Mouse (Mus musculus) stomach, postnatal 0 days (tissue): Measurements from ENCODE around the gene Cirbp. TPM values are rescaled to one million over a fixed set of nuclear protein-coding genes. Genes with fewer than 3 reads are reported as not detected.

Source experiments
- ATAC-seq: fragments of 200-750 bp; cut with Nextera tagmentation; 2 replicates; pipeline ENCODE4 v1.8.0; 2017; ENCODE audit not compliant: low FRiP score, low TSS enrichment
- DNase-seq: peaks from one replicate; pipeline ENCODE4 v3.0.0-alpha.2; 2016; ENCODE audit warnings: low spot score
- H3K27ac ChIP-seq: fragments of 300-500 bp; sonication (generic); replicated peaks from 2 replicates; pipeline ENCODE4 v1.5.1; 2014; ENCODE audit warnings: mild to moderate bottlenecking, control low read depth
- H3K27me3 ChIP-seq: fragments of 300-500 bp; sonication (generic); 2 replicates; pipeline ENCODE4 v1.6.1; 2014; ENCODE audit warnings: low read length; ENCODE audit not compliant: control insufficient read depth, insufficient read depth
- H3K36me3 ChIP-seq: fragments of 300-500 bp; sonication (generic); 2 replicates; pipeline ENCODE4 v1.6.1; 2014; ENCODE audit warnings: low read length, mixed read lengths; ENCODE audit not compliant: control insufficient read depth, insufficient read depth
- H3K4me1 ChIP-seq: fragments of 300-500 bp; sonication (generic); replicated peaks from 2 replicates; pipeline ENCODE4 v1.6.1; 2014; ENCODE audit warnings: antibody characterized with exemption; ENCODE audit not compliant: control insufficient read depth, insufficient read depth
- H3K4me2 ChIP-seq: fragments of 300-500 bp; sonication (generic); replicated peaks from 2 replicates; pipeline ENCODE4 v1.6.1; 2014; ENCODE audit warnings: low read depth, mild to moderate bottlenecking, control low read depth, moderate library complexity
- H3K4me3 ChIP-seq: fragments of 300-500 bp; sonication (generic); 2 replicates; pipeline ENCODE4 v1.5.1; 2014; ENCODE audit warnings: low read depth, low read length, control low read depth
- H3K9ac ChIP-seq: fragments of 300-500 bp; sonication (generic); 2 replicates; pipeline ENCODE4 v1.6.1; 2014; ENCODE audit warnings: mild to moderate bottlenecking, low read length, control low read depth, mixed read lengths
- H3K9me3 ChIP-seq: fragments of 300-500 bp; sonication (generic); 2 replicates; pipeline ENCODE4 v1.6.1; 2016; ENCODE audit warnings: low read length; ENCODE audit not compliant: control insufficient read depth
- CTCF ChIP-seq: IDR thresholded peaks from 2 replicates; pipeline ENCODE4 v1.5.1; 2016; ENCODE audit warnings: antibody characterized with exemption, low read depth, mild to moderate bottlenecking, moderate library complexity
- EP300 ChIP-seq: optimal IDR thresholded peaks from 2 replicates; pipeline ENCODE3; 2016; ENCODE audit warnings: antibody characterized with exemption
- WGBS: fragments of 180-500 bp; shearing (Covaris S2); extraction: QIAGEN DNeasy Blood & Tissue Kit; methylation state at CpG from one replicate; pipeline ENCODE4 v1.1.7; 2014; 5-methylcytosine and 5-hydroxymethylcytosine counted together
- polyA plus RNA-seq: library from polyadenylated mRNA; unstranded; fragments of >200 nt; fragmentation: Nextera tagmentation; extraction: Ambion mirVana; gene quantifications from 2 replicates; pipeline ENCODE4 v1.2.1, GENCODE M21; 2015

Cirbp gene
- polyA plus RNA-seq, 1 experiment from 2014 or later = 237 TPM

- Histone ChIP-seq H3K27me3 (no peaks in the 10 kb centered on the region), H3K4me2 (no peak overlapping the region), H3K4me1 (peaks cover 10% of the 10 kb centered on the region; the same call in 1 of the 2 replicates), H3K9me3 (no peaks in the 10 kb centered on the region), H3K36me3 (0 out of 2 replicates have a peak, but pooled peaks cover 3% of the 10 kb centered on the region), H3K9ac (no peak overlapping the region), H3K27ac (no peak overlapping the region), H3K4me3 (no peak overlapping the region)
- no peak for DNase-seq
- WGBS = 58% methylated on average over 2 of the region's 2 CpGs
- TF ChIP-seq EP300 = no peak
- no peak for TF ChIP-seq CTCF
- no peak for ATAC-seq
Observed at GRCm38 (mm10) chr10:80120146-80120545, 45.6 kb upstream of the Cirbp start.

- TF ChIP-seq EP300 (no peak), CTCF (no peak)
- Histone ChIP-seq H3K9me3 (no peaks in the 10 kb centered on the region), H3K9ac (no peak overlapping the region), H3K27ac (no peak overlapping the region), H3K36me3 (peaks cover 11% of the 10 kb centered on the region; the same call in 1 of the 2 replicates), H3K4me1 (peaks cover 10% of the 10 kb centered on the region; the same call in 1 of the 2 replicates), H3K4me2 (no peak overlapping the region), H3K27me3 (no peaks in the 10 kb centered on the region), H3K4me3 (no peak overlapping the region)
- 72% methylated on average over 2 of the region's 2 CpGs for WGBS
- no peak for DNase-seq
- no peak for ATAC-seq
Observed at GRCm38 (mm10) chr10:80121639-80122038, 44.1 kb upstream of the Cirbp start.

- Histone ChIP-seq H3K36me3 (peaks cover 31% of the 10 kb centered on the region), H3K27me3 (no peaks in the 10 kb centered on the region), H3K9ac (no peak overlapping the region; the same call in 1 of the 2 replicates), H3K27ac (no peak overlapping the region), H3K4me2 (no peak overlapping the region), H3K9me3 (no peaks in the 10 kb centered on the region), H3K4me3 (no peak overlapping the region), H3K4me1 (no peaks in the 10 kb centered on the region)
- 82% methylated on average over 9 of the region's 9 CpGs for WGBS
- no peak for TF ChIP-seq CTCF
- no peak for TF ChIP-seq EP300
- ATAC-seq (no peak), DNase-seq (no peak)
Observed at GRCm38 (mm10) chr10:80123932-80124562, 41.7 kb upstream of the Cirbp start.

- no peaks in the 10 kb centered on the region for H3K27me3 ChIP-seq
- H3K4me2 ChIP-seq = no peak overlapping the region
- DNase-seq = no peak
- WGBS = 91% methylated on average over 8 of the region's 8 CpGs
- peaks cover 53% of the 10 kb centered on the region for H3K36me3 ChIP-seq
- no peak overlapping the region for H3K27ac ChIP-seq
- H3K4me3 ChIP-seq = no peak overlapping the region
- H3K9ac ChIP-seq = no peak overlapping the region
- no peaks in the 10 kb centered on the region for H3K9me3 ChIP-seq
- ATAC-seq = no peak
- TF ChIP-seq CTCF = no peak
- TF ChIP-seq EP300 = no peak
- H3K4me1 ChIP-seq = no peaks in the 10 kb centered on the region
Observed at GRCm38 (mm10) chr10:80127920-80128319, 37.9 kb upstream of the Cirbp start.

- 85% methylated on average over 9 of the region's 9 CpGs for WGBS
- ATAC-seq (no peak), DNase-seq (peak; percentile 24)
- Histone ChIP-seq H3K9me3 (no peaks in the 10 kb centered on the region), H3K27ac (no peak overlapping the region), H3K4me1 (no peaks in the 10 kb centered on the region), H3K4me2 (no peak overlapping the region), H3K4me3 (no peak overlapping the region), H3K36me3 (peaks cover 53% of the 10 kb centered on the region), H3K9ac (no peak overlapping the region), H3K27me3 (no peaks in the 10 kb centered on the region)
- TF ChIP-seq CTCF (no peak), EP300 (no peak)
Observed at GRCm38 (mm10) chr10:80129846-80130245, 35.9 kb upstream of the Cirbp start.

GRCm38 (mm10) chr10:80130403-80131031 lies 35.3 kb upstream of the Cirbp start:
- TF ChIP-seq EP300 (no peak), CTCF (peak; percentile 27; the same call in 1 of the 2 replicates)
- H3K27me3 ChIP-seq = no peaks in the 10 kb centered on the region
- H3K27ac ChIP-seq = 0 out of 2 replicates have a peak overlapping the region, but pooled peaks have one; percentile 18
- ATAC-seq (peak; percentile 34), DNase-seq (peak; percentile 82)
- H3K4me3 ChIP-seq = no peak overlapping the region
- no peaks in the 10 kb centered on the region for H3K9me3 ChIP-seq
- 59% methylated on average over 18 of the region's 18 CpGs for WGBS
- H3K36me3 ChIP-seq = peaks cover 50% of the 10 kb centered on the region
- no peaks in the 10 kb centered on the region for H3K4me1 ChIP-seq
- no peak overlapping the region for H3K4me2 ChIP-seq
- no peak overlapping the region for H3K9ac ChIP-seq
